Mouse (Mus musculus): Measurements from ENCODE around the gene Rgs7bp. TPM values are rescaled to one million over a fixed set of nuclear protein-coding genes. Genes with fewer than 3 reads are reported as not detected.
A peak's percentile ranks its signal among the peaks of the same experiment; 100 is the strongest.

Gene Rgs7bp
- polyA plus RNA-seq (2015; fragmentation: Nextera tagmentation; extraction: Ambion mirVana) = 1.8 and 1.9 TPM in 2 replicates

- H3K27me3 ChIP-seq (replicated peaks) = peaks cover 4% of the 10 kb centered on the region; the same call in 1 of the 2 replicates
- WGBS = under 1% methylated on average over 74 of the region's 75 CpGs
- peak within 1 kb of the TSS; percentile 46 for H3K9ac ChIP-seq
- H3K4me1 ChIP-seq = peaks cover 9% of the 10 kb centered on the region
- H3K27ac ChIP-seq = peak within 1 kb of the TSS; percentile 21; the same call in 1 of the 2 replicates
- ATAC-seq (ENCODE audit: insufficient read depth, low FRiP score, low read depth) = peak; percentile 84
- H3K4me3 ChIP-seq (replicated peaks) = peak within 1 kb of the TSS; percentile 63
- no peaks in the 10 kb centered on the region for H3K9me3 ChIP-seq
- H3K4me2 ChIP-seq = peak within 1 kb of the TSS; percentile 96
- no peaks in the 10 kb centered on the region for H3K36me3 ChIP-seq
Measured at GRCm38 (mm10) chr13:105054181-105054940, at the start of gene Rgs7bp. Rgs7bp (minus strand) TSS chr13:105054930.

- no peak overlapping the region for H3K4me2 ChIP-seq
- H3K9ac ChIP-seq = no peak overlapping the region
- ATAC-seq (ENCODE audit: insufficient read depth, low FRiP score, low read depth) = no peak
- 73% methylated on average over 2 of the region's 2 CpGs for WGBS
- H3K36me3 ChIP-seq = no peaks in the 10 kb centered on the region
- no peaks in the 10 kb centered on the region for H3K4me1 ChIP-seq
- no peaks in the 10 kb centered on the region for H3K27me3 ChIP-seq (replicated peaks)
- H3K4me3 ChIP-seq (replicated peaks) = no peak overlapping the region
- H3K9me3 ChIP-seq = no peaks in the 10 kb centered on the region
- H3K27ac ChIP-seq = no peak overlapping the region
Measured at GRCm38 (mm10) chr13:105104385-105104784, 49.7 kb upstream of the Rgs7bp start.

GRCm38 (mm10) chr13:105100705-105101104 lies 46.0 kb upstream of the Rgs7bp start:
- Histone ChIP-seq H3K4me1 (no peaks in the 10 kb centered on the region), H3K4me2 (no peak overlapping the region), H3K9me3 (no peaks in the 10 kb centered on the region), H3K36me3 (no peaks in the 10 kb centered on the region), H3K27me3 (replicated peaks) (no peaks in the 10 kb centered on the region), H3K27ac (no peak overlapping the region), H3K4me3 (replicated peaks) (no peak overlapping the region), H3K9ac (no peak overlapping the region)
- no peak for ATAC-seq (ENCODE audit: insufficient read depth, low FRiP score, low read depth)
- 80% methylated on average over 4 of the region's 4 CpGs for WGBS

GRCm38 (mm10) chr13:105096316-105096715 lies 41.6 kb upstream of the Rgs7bp start:
- H3K4me2 ChIP-seq = no peak overlapping the region
- WGBS = 69% methylated on average over 2 of the region's 2 CpGs
- H3K9me3 ChIP-seq = no peaks in the 10 kb centered on the region
- no peaks in the 10 kb centered on the region for H3K36me3 ChIP-seq
- no peak overlapping the region for H3K27ac ChIP-seq
- H3K4me1 ChIP-seq = no peaks in the 10 kb centered on the region
- H3K9ac ChIP-seq = no peak overlapping the region
- H3K27me3 ChIP-seq (replicated peaks) = no peaks in the 10 kb centered on the region
- ATAC-seq (ENCODE audit: insufficient read depth, low FRiP score, low read depth) = no peak
- no peak overlapping the region for H3K4me3 ChIP-seq (replicated peaks)

GRCm38 (mm10) chr13:105089276-105089675 lies 34.5 kb upstream of the Rgs7bp start:
- 82% methylated on average over 3 of the region's 3 CpGs for WGBS
- ATAC-seq (ENCODE audit: insufficient read depth, low FRiP score, low read depth) = no peak
- no peak overlapping the region for H3K27ac ChIP-seq
- H3K4me3 ChIP-seq (replicated peaks) = no peak overlapping the region
- H3K27me3 ChIP-seq (replicated peaks) = no peaks in the 10 kb centered on the region
- no peaks in the 10 kb centered on the region for H3K9me3 ChIP-seq
- no peaks in the 10 kb centered on the region for H3K4me1 ChIP-seq
- no peak overlapping the region for H3K4me2 ChIP-seq
- no peaks in the 10 kb centered on the region for H3K36me3 ChIP-seq
- no peak overlapping the region for H3K9ac ChIP-seq

- Histone ChIP-seq H3K27ac (no peak within 1 kb of the TSS), H3K9ac (no peak within 1 kb of the TSS), H3K9me3 (no peaks in the 10 kb centered on the region), H3K4me2 (no peak within 1 kb of the TSS), H3K4me3 (replicated peaks) (no peak within 1 kb of the TSS), H3K4me1 (no peaks in the 10 kb centered on the region), H3K27me3 (replicated peaks) (no peaks in the 10 kb centered on the region), H3K36me3 (no peaks in the 10 kb centered on the region)
- 93% methylated on average over 10 of the region's 10 CpGs for WGBS
- ATAC-seq (ENCODE audit: insufficient read depth, low FRiP score, low read depth) = no peak
Measured at GRCm38 (mm10) chr13:105081862-105082261, 27.1 kb upstream of the Rgs7bp start, which contains the start of gene 4933425L06Rik. 4933425L06Rik (plus strand) TSS chr13:105082122.

GRCm38 (mm10) chr13:105066890-105067845 lies 12.4 kb upstream of the Rgs7bp start:
- no peak for ATAC-seq (ENCODE audit: insufficient read depth, low FRiP score, low read depth)
- no peaks in the 10 kb centered on the region for H3K27me3 ChIP-seq (replicated peaks)
- H3K9ac ChIP-seq = no peak overlapping the region
- no peak overlapping the region for H3K4me2 ChIP-seq
- H3K4me3 ChIP-seq (replicated peaks) = no peak overlapping the region
- no peak overlapping the region for H3K27ac ChIP-seq
- no peaks in the 10 kb centered on the region for H3K9me3 ChIP-seq
- no peaks in the 10 kb centered on the region for H3K4me1 ChIP-seq
- WGBS = 63% methylated on average over 7 of the region's 7 CpGs
- H3K36me3 ChIP-seq = no peaks in the 10 kb centered on the region

GRCm38 (mm10) chr13:105066119-105066518 lies 11.4 kb upstream of the Rgs7bp start:
- Histone ChIP-seq H3K36me3 (no peaks in the 10 kb centered on the region), H3K4me1 (no peaks in the 10 kb centered on the region), H3K27ac (no peak overlapping the region), H3K9me3 (no peaks in the 10 kb centered on the region), H3K9ac (no peak overlapping the region), H3K27me3 (replicated peaks) (no peaks in the 10 kb centered on the region), H3K4me2 (no peak overlapping the region), H3K4me3 (replicated peaks) (no peak overlapping the region)
- ATAC-seq (ENCODE audit: insufficient read depth, low FRiP score, low read depth) = no peak

- H3K27ac ChIP-seq = no peak overlapping the region
- WGBS = 22% methylated on average over 5 of the region's 5 CpGs
- no peak for ATAC-seq (ENCODE audit: insufficient read depth, low FRiP score, low read depth)
Measured at GRCm38 (mm10) chr13:105055374-105055773, 644 bp upstream of the Rgs7bp start.

GRCm38 (mm10) chr13:105054941-105055309 lies 195 bp upstream of the Rgs7bp start:
- Histone ChIP-seq H3K27ac (no peak overlapping the region), H3K9me3 (no peaks in the 10 kb centered on the region), H3K4me1 (peaks cover 9% of the 10 kb centered on the region), H3K36me3 (no peaks in the 10 kb centered on the region), H3K9ac (0 out of 2 replicates have a peak overlapping the region, but pooled peaks have one; percentile 46), H3K27me3 (replicated peaks) (peaks cover 4% of the 10 kb centered on the region; the same call in 1 of the 2 replicates), H3K4me2 (peak overlapping the region; percentile 96), H3K4me3 (replicated peaks) (peak overlapping the region; percentile 63)
- ATAC-seq (ENCODE audit: insufficient read depth, low FRiP score, low read depth) = peak; percentile 17; the same call in 1 of the 2 replicates
- under 1% methylated on average over 8 of the region's 8 CpGs for WGBS

More at GRCm38 (mm10) chr13:105055374-105055773, 644 bp upstream of the Rgs7bp start:
- H3K4me1 ChIP-seq = peaks cover 9% of the 10 kb centered on the region
- no peaks in the 10 kb centered on the region for H3K9me3 ChIP-seq
- H3K36me3 ChIP-seq = no peaks in the 10 kb centered on the region
- no peak overlapping the region for H3K4me3 ChIP-seq (replicated peaks)
- peak overlapping the region; percentile 96 for H3K4me2 ChIP-seq
- no peak overlapping the region for H3K9ac ChIP-seq
- peaks cover 4% of the 10 kb centered on the region; the same call in 1 of the 2 replicates for H3K27me3 ChIP-seq (replicated peaks)

GRCm38 (mm10) chr13:105053618-105054017 lies 1.1 kb downstream of the Rgs7bp start:
- H3K27me3 ChIP-seq (replicated peaks) = peaks cover 4% of the 10 kb centered on the region; the same call in 1 of the 2 replicates
- no peak overlapping the region for H3K27ac ChIP-seq
- no peaks in the 10 kb centered on the region for H3K9me3 ChIP-seq
- 4% methylated on average over 12 of the region's 12 CpGs for WGBS
- H3K9ac ChIP-seq = peak overlapping the region; percentile 46; the same call in 1 of the 2 replicates
- H3K36me3 ChIP-seq = no peaks in the 10 kb centered on the region
- no peak for ATAC-seq (ENCODE audit: insufficient read depth, low FRiP score, low read depth)
- peak overlapping the region; percentile 63 for H3K4me3 ChIP-seq (replicated peaks)
- H3K4me2 ChIP-seq = peak overlapping the region; percentile 96
- H3K4me1 ChIP-seq = peaks cover 9% of the 10 kb centered on the region
